Mouse (Mus musculus): ENCODE results near the gene Sele. TPM values are rescaled to one million over a fixed set of nuclear protein-coding genes. Genes with fewer than 3 reads are reported as not detected.

Sele gene
- polyA plus RNA-seq, 1 experiment from 2014 or later: not detected

DNA sequence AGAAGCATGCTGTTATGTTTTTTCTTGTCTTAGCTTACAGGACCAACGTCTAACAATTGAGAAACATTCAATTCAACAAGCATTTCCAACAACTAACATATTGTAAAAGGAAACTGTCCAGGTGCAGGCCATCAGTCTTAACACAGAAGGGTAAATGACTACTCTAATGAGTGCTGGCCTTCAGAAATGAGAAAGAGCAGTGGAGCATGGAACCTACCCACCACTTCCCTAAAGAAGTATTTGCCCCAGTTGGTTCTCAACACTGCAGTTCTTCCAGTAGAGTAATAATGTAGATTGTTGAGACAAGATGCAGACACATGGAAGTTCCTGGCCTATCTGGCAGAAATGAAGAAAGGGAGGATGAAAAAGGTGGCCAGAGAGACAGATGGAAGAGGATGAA is 28.4 kb downstream of the Sele start:
- no peak for ATAC-seq (ENCODE audit: low read depth)
- H3K9ac ChIP-seq (replicated peaks; ENCODE audit: low read depth, low read length): no peak overlapping the region
- 68% methylated on average over 1 of the region's 1 CpGs for WGBS

GRCm38 (mm10) chr1:164077031-164077430 is 29.0 kb downstream of the Sele start:
- Histone ChIP-seq H3K4me2 (ENCODE audit: low read depth, low read length) (no peak overlapping the region), H3K27ac (ENCODE audit: low read depth, low read length) (no peak overlapping the region), H3K9ac (replicated peaks; ENCODE audit: low read depth, low read length) (no peak overlapping the region), H3K27me3 (ENCODE audit: control insufficient read depth, insufficient read depth, low read length) (no peaks in the 10 kb centered on the region), H3K9me3 (ENCODE audit: control insufficient read depth, low read length) (no peaks in the 10 kb centered on the region), H3K4me1 (ENCODE audit: control insufficient read depth, insufficient read depth, low read length) (no peaks in the 10 kb centered on the region), H3K4me3 (ENCODE audit: low read depth, low read length) (no peak overlapping the region), H3K36me3 (ENCODE audit: control insufficient read depth, insufficient read depth, low read length) (no peaks in the 10 kb centered on the region)
- ATAC-seq (ENCODE audit: low read depth): no peak
- 91% methylated on average over 3 of the region's 3 CpGs for WGBS

More for the DNA sequence above, 28.4 kb downstream of the Sele start:
- H3K4me3 ChIP-seq (ENCODE audit: low read depth, low read length): no peak overlapping the region
- no peaks in the 10 kb centered on the region for H3K36me3 ChIP-seq (ENCODE audit: control insufficient read depth, insufficient read depth, low read length)
- no peaks in the 10 kb centered on the region for H3K27me3 ChIP-seq (ENCODE audit: control insufficient read depth, insufficient read depth, low read length)
- no peaks in the 10 kb centered on the region for H3K4me1 ChIP-seq (ENCODE audit: control insufficient read depth, insufficient read depth, low read length)
- no peak overlapping the region for H3K4me2 ChIP-seq (ENCODE audit: low read depth, low read length)
- no peaks in the 10 kb centered on the region for H3K9me3 ChIP-seq (ENCODE audit: control insufficient read depth, low read length)
- no peak overlapping the region for H3K27ac ChIP-seq (ENCODE audit: low read depth, low read length)

- WGBS: 84% methylated on average over 4 of the region's 4 CpGs
- Histone ChIP-seq H3K27ac (ENCODE audit: low read depth, low read length) (no peak overlapping the region), H3K9ac (replicated peaks; ENCODE audit: low read depth, low read length) (no peak overlapping the region), H3K36me3 (ENCODE audit: control insufficient read depth, insufficient read depth, low read length) (no peaks in the 10 kb centered on the region), H3K27me3 (ENCODE audit: control insufficient read depth, insufficient read depth, low read length) (no peaks in the 10 kb centered on the region), H3K4me3 (ENCODE audit: low read depth, low read length) (no peak overlapping the region), H3K4me1 (ENCODE audit: control insufficient read depth, insufficient read depth, low read length) (no peaks in the 10 kb centered on the region), H3K4me2 (ENCODE audit: low read depth, low read length) (no peak overlapping the region), H3K9me3 (ENCODE audit: control insufficient read depth, low read length) (no peaks in the 10 kb centered on the region)
- no peak for ATAC-seq (ENCODE audit: low read depth)
Observed at GRCm38 (mm10) chr1:164078323-164078741, 30.3 kb downstream of the Sele start.

DNA sequence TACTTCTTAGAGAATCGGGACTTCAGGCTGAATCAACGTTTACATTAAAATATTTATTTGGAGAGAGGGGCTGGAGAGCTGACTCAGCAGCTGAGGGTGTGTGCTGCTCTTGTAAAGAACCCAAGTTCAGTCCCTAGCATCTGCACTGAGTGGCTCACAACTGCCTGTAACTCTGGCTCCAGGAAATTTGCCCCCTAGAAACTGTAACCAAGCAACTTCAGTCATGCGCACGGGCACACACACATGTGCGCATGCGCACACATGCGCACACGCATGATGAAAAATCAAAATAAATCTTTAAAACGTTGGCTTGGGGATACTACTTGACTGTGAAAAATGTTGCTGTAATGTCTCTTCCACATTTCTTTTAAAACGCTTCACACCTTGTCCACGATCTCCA is 31.1 kb downstream of the Sele start:
- ATAC-seq (ENCODE audit: low read depth): no peak
- H3K9me3 ChIP-seq (ENCODE audit: control insufficient read depth, low read length): no peaks in the 10 kb centered on the region
- no peak overlapping the region for H3K4me3 ChIP-seq (ENCODE audit: low read depth, low read length)
- no peaks in the 10 kb centered on the region for H3K4me1 ChIP-seq (ENCODE audit: control insufficient read depth, insufficient read depth, low read length)
- H3K9ac ChIP-seq (replicated peaks; ENCODE audit: low read depth, low read length): no peak overlapping the region
- no peaks in the 10 kb centered on the region for H3K36me3 ChIP-seq (ENCODE audit: control insufficient read depth, insufficient read depth, low read length)
- WGBS: 90% methylated on average over 11 of the region's 11 CpGs
- no peak overlapping the region for H3K27ac ChIP-seq (ENCODE audit: low read depth, low read length)
- no peak overlapping the region for H3K4me2 ChIP-seq (ENCODE audit: low read depth, low read length)
- H3K27me3 ChIP-seq (ENCODE audit: control insufficient read depth, insufficient read depth, low read length): no peaks in the 10 kb centered on the region

DNA sequence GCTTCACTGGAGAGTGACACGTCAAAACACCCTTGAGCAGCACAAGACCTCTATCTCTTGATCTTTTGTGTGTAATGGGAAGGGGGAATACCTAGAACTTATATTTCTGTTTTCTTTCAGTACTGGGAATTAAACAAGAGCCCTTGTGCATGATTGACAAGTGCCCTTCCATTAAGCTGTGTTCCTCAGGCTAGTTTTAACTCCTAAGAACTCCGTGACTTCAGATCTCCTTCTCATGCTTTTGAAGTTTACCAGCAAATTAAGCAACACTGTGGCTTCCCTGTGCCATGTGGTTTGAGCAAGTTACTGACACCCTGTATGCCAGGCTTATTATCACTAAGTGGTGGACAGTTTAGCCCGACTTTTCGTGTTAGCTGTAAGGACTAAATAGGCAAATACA is 35.0 kb downstream of the Sele start:
- 96% methylated on average over 4 of the region's 4 CpGs for WGBS
- no peak overlapping the region for H3K4me3 ChIP-seq (ENCODE audit: low read depth, low read length)
- H3K27ac ChIP-seq (ENCODE audit: low read depth, low read length): no peak overlapping the region
- H3K27me3 ChIP-seq (ENCODE audit: control insufficient read depth, insufficient read depth, low read length): no peaks in the 10 kb centered on the region
- no peaks in the 10 kb centered on the region for H3K36me3 ChIP-seq (ENCODE audit: control insufficient read depth, insufficient read depth, low read length)
- H3K4me2 ChIP-seq (ENCODE audit: low read depth, low read length): no peak overlapping the region
- ATAC-seq (ENCODE audit: low read depth): no peak
- no peaks in the 10 kb centered on the region for H3K4me1 ChIP-seq (ENCODE audit: control insufficient read depth, insufficient read depth, low read length)
- H3K9ac ChIP-seq (replicated peaks; ENCODE audit: low read depth, low read length): no peak overlapping the region
- H3K9me3 ChIP-seq (ENCODE audit: control insufficient read depth, low read length): no peaks in the 10 kb centered on the region

GRCm38 (mm10) chr1:164086797-164087196 is 38.8 kb downstream of the Sele start:
- no peak overlapping the region for H3K4me2 ChIP-seq (ENCODE audit: low read depth, low read length)
- no peak overlapping the region for H3K27ac ChIP-seq (ENCODE audit: low read depth, low read length)
- WGBS: 91% methylated on average over 3 of the region's 3 CpGs
- ATAC-seq (ENCODE audit: low read depth): no peak
- no peaks in the 10 kb centered on the region for H3K27me3 ChIP-seq (ENCODE audit: control insufficient read depth, insufficient read depth, low read length)
- no peaks in the 10 kb centered on the region for H3K4me1 ChIP-seq (ENCODE audit: control insufficient read depth, insufficient read depth, low read length)
- H3K9me3 ChIP-seq (ENCODE audit: control insufficient read depth, low read length): no peaks in the 10 kb centered on the region
- no peak overlapping the region for H3K4me3 ChIP-seq (ENCODE audit: low read depth, low read length)
- no peak overlapping the region for H3K9ac ChIP-seq (replicated peaks; ENCODE audit: low read depth, low read length)
- no peaks in the 10 kb centered on the region for H3K36me3 ChIP-seq (ENCODE audit: control insufficient read depth, insufficient read depth, low read length)

DNA sequence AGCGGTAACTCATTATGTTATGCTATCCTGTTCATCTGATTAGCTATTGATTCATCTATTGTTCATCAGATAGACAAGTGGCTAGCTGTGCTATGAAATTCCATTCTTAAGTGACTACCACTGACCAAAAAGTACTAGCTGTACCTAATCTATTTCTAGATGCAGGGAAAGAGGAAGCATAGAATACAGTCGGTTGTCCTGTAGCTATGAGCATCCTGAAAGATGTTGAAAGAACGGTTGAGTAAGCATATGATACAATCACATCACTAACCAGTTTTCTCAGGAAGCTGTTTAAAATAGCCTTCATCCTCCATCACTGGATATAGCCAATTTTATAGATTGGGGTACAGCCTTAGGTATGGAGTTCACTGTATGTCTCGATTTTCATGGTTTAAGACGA is 39.8 kb downstream of the Sele start:
- WGBS: 95% methylated on average over 5 of the region's 5 CpGs

GRCm38 (mm10) chr1:164096780-164097179 is 48.7 kb downstream of the Sele start:
- no peaks in the 10 kb centered on the region for H3K4me1 ChIP-seq (ENCODE audit: control insufficient read depth, insufficient read depth, low read length)
- no peaks in the 10 kb centered on the region for H3K36me3 ChIP-seq (ENCODE audit: control insufficient read depth, insufficient read depth, low read length)
- WGBS: 71% methylated on average over 6 of the region's 6 CpGs
- H3K4me2 ChIP-seq (ENCODE audit: low read depth, low read length): no peak overlapping the region
- H3K27me3 ChIP-seq (ENCODE audit: control insufficient read depth, insufficient read depth, low read length): no peaks in the 10 kb centered on the region
- H3K27ac ChIP-seq (ENCODE audit: low read depth, low read length): no peak overlapping the region
- no peaks in the 10 kb centered on the region for H3K9me3 ChIP-seq (ENCODE audit: control insufficient read depth, low read length)
- no peak for ATAC-seq (ENCODE audit: low read depth)
- H3K4me3 ChIP-seq (ENCODE audit: low read depth, low read length): no peak overlapping the region
- no peak overlapping the region for H3K9ac ChIP-seq (replicated peaks; ENCODE audit: low read depth, low read length)

More for the DNA sequence above, 39.8 kb downstream of the Sele start:
- Histone ChIP-seq H3K9me3 (ENCODE audit: control insufficient read depth, low read length) (no peaks in the 10 kb centered on the region), H3K4me2 (ENCODE audit: low read depth, low read length) (no peak overlapping the region), H3K27me3 (ENCODE audit: control insufficient read depth, insufficient read depth, low read length) (no peaks in the 10 kb centered on the region), H3K4me3 (ENCODE audit: low read depth, low read length) (no peak overlapping the region), H3K36me3 (ENCODE audit: control insufficient read depth, insufficient read depth, low read length) (no peaks in the 10 kb centered on the region), H3K27ac (ENCODE audit: low read depth, low read length) (no peak overlapping the region), H3K9ac (replicated peaks; ENCODE audit: low read depth, low read length) (no peak overlapping the region), H3K4me1 (ENCODE audit: control insufficient read depth, insufficient read depth, low read length) (no peaks in the 10 kb centered on the region)
- ATAC-seq (ENCODE audit: low read depth): no peak

DNA sequence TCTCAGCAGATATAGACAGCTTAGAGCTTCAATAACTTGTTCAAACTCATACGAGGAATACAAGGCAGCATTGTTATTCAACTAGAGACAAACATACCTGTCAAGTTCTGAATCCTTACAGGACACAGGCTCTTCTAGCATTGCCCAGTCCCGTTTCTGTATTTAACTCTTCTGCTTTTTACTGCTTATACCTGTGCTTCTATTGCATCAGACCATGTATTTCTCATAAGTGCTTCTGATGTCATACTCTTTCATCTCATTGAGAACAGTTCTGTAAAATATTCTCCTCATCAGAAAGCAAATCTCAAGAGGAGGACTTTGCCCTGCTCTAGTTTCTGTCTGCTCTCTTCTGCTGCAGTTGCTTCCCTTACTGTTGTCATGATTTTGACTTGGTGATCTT is 49.9 kb downstream of the Sele start:
- H3K9ac ChIP-seq (replicated peaks; ENCODE audit: low read depth, low read length): no peak overlapping the region
- no peak for ATAC-seq (ENCODE audit: low read depth)
- H3K9me3 ChIP-seq (ENCODE audit: control insufficient read depth, low read length): no peaks in the 10 kb centered on the region
- H3K4me3 ChIP-seq (ENCODE audit: low read depth, low read length): no peak overlapping the region
- no peak overlapping the region for H3K4me2 ChIP-seq (ENCODE audit: low read depth, low read length)
- no peaks in the 10 kb centered on the region for H3K4me1 ChIP-seq (ENCODE audit: control insufficient read depth, insufficient read depth, low read length)
- H3K27me3 ChIP-seq (ENCODE audit: control insufficient read depth, insufficient read depth, low read length): no peaks in the 10 kb centered on the region
- no peak overlapping the region for H3K27ac ChIP-seq (ENCODE audit: low read depth, low read length)
- no peaks in the 10 kb centered on the region for H3K36me3 ChIP-seq (ENCODE audit: control insufficient read depth, insufficient read depth, low read length)
- 84% methylated on average over 2 of the region's 2 CpGs for WGBS

DNA sequence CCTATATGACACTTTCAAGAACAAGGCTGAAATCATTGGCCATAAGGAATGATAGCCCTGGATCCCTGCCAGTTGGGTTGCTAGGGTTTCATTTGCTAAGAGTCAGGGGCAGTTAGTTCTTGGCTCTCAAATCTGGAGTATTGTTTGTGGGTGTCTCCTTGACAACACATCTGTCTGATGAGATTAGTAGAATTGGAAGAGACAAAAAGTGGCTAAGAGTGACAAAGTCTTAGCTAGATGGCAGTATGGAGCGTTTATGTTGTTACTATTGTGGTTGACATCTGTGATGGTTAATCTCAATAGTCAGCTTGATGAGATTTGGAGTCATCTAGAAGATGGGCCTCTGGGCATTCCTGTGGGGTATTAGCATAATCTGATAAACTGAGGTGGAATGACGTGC is 50.3 kb downstream of the Sele start:
- no peak overlapping the region for H3K27ac ChIP-seq (ENCODE audit: low read depth, low read length)
- no peak for ATAC-seq (ENCODE audit: low read depth)

More for the DNA sequence above, 50.3 kb downstream of the Sele start:
- Histone ChIP-seq H3K4me3 (ENCODE audit: low read depth, low read length) (no peak overlapping the region), H3K36me3 (ENCODE audit: control insufficient read depth, insufficient read depth, low read length) (no peaks in the 10 kb centered on the region), H3K27me3 (ENCODE audit: control insufficient read depth, insufficient read depth, low read length) (no peaks in the 10 kb centered on the region), H3K9ac (replicated peaks; ENCODE audit: low read depth, low read length) (no peak overlapping the region), H3K4me1 (ENCODE audit: control insufficient read depth, insufficient read depth, low read length) (no peaks in the 10 kb centered on the region), H3K9me3 (ENCODE audit: control insufficient read depth, low read length) (no peaks in the 10 kb centered on the region), H3K4me2 (ENCODE audit: low read depth, low read length) (no peak overlapping the region)
- WGBS: 70% methylated on average over 2 of the region's 2 CpGs

Measured in neural tube, embryonic 14.5 days (tissue).